ENCODE assay signal across 10 mouse cellular contexts in genomic region chr11:83439426-83440060, GRCm38 (mm10). TPM values are rescaled to one million over a fixed set of nuclear protein-coding genes. Genes with fewer than 3 reads are reported as not detected.
DNase-seq lines count a peak whose midpoint lies in the region; ATAC-seq and TF ChIP-seq lines count a peak whose summit lies in the region.
"Had no signal": no experiment of that assay in that cellular context is flagged by ENCODE, and none has a peak within 500 bp of the region (broad histone marks: within the 10 kb centered on the region; RNA-seq: fewer than 3 reads in every experiment).

No protein-coding gene starts in this region.

- no peak for TF ChIP-seq POLR2A in bone marrow macrophage, adult 2 months (IDR thresholded peaks at IDR 0.05; ENCODE audit: borderline replicate concordance, low read depth, low read length)

- no peaks in the 10 kb centered on the region for H3K9me3 ChIP-seq in heart, postnatal 0 days (replicated peaks; ENCODE audit: control insufficient read depth, low read length)
- H3K9me3 ChIP-seq in intestine, embryonic 14.5 days (ENCODE audit: control insufficient read depth, low read length), result no peaks in the 10 kb centered on the region
- H3K9me3 ChIP-seq in midbrain, embryonic 15.5 days, result no peaks in the 10 kb centered on the region

- H3K27me3 ChIP-seq in heart, postnatal 0 days (ENCODE audit: control insufficient read depth, insufficient read depth, low read length), result peaks cover 30% of the 10 kb centered on the region
- peaks cover 34% of the 10 kb centered on the region for H3K27me3 ChIP-seq in intestine, embryonic 14.5 days (replicated peaks; ENCODE audit: control insufficient read depth, insufficient read depth, low read length)
- peaks cover 40% of the 10 kb centered on the region for H3K27me3 ChIP-seq in midbrain, embryonic 15.5 days (replicated peaks)

- intact Hi-C loops in heart, postnatal 14 days (cut with DNase I), result loop anchor here (5.0 kb wide), 2 partner anchors 193 to 298 kb away; no protein-coding TSS in a partner anchor

- peak overlapping the region; percentile 79 for H3K4me2 ChIP-seq in heart, postnatal 0 days (ENCODE audit: low read depth, low read length)
- peak overlapping the region; percentile 90 for H3K4me2 ChIP-seq in intestine, embryonic 14.5 days (ENCODE audit: low read length)
- H3K4me2 ChIP-seq in midbrain, embryonic 15.5 days, result peak overlapping the region; percentile 81

- no peaks in the 10 kb centered on the region for H3K36me3 ChIP-seq in heart, postnatal 0 days (replicated peaks; ENCODE audit: control insufficient read depth, insufficient read depth, low read length)
- H3K36me3 ChIP-seq in intestine, embryonic 14.5 days (ENCODE audit: control insufficient read depth, insufficient read depth, low read length), result no peaks in the 10 kb centered on the region
- no peaks in the 10 kb centered on the region for H3K36me3 ChIP-seq in midbrain, embryonic 15.5 days (replicated peaks)

- 29% methylated on average over 11 of the region's 11 CpGs for WGBS in heart, postnatal 0 days
- WGBS in intestine, embryonic 14.5 days, result 22% methylated on average over 11 of the region's 11 CpGs
- 34% methylated on average over 11 of the region's 11 CpGs for WGBS in midbrain, embryonic 15.5 days

- no peak for TF ChIP-seq CTCF in heart, postnatal 0 days (IDR thresholded peaks at IDR 0.05; ENCODE audit: low read depth)
- TF ChIP-seq CTCF in bone marrow macrophage, adult 2 months (IDR thresholded peaks at IDR 0.05; ENCODE audit: low read depth, low read length), result no peak

- H3K4me1 ChIP-seq in heart, postnatal 0 days (ENCODE audit: control insufficient read depth, insufficient read depth), result peaks cover 16% of the 10 kb centered on the region
- H3K4me1 ChIP-seq in bone marrow macrophage, adult 2 months (ENCODE audit: control insufficient read depth, insufficient read depth, low read length), result no peaks in the 10 kb centered on the region
- peaks cover 13% of the 10 kb centered on the region; the same call in 1 of the 2 replicates for H3K4me1 ChIP-seq in intestine, embryonic 14.5 days (replicated peaks; ENCODE audit: control insufficient read depth, insufficient read depth, low read length)
- H3K4me1 ChIP-seq in midbrain, embryonic 15.5 days, result peaks cover 5% of the 10 kb centered on the region

- peak overlapping the region; percentile 54 for H3K4me3 ChIP-seq in heart, postnatal 0 days (ENCODE audit: low read depth, low read length)
- H3K4me3 ChIP-seq in bone marrow macrophage, adult 2 months (ENCODE audit: insufficient read depth, low read length), result peak overlapping the region; percentile 71
- no peak overlapping the region for H3K4me3 ChIP-seq in intestine, embryonic 14.5 days (ENCODE audit: low read depth, low read length)
- H3K4me3 ChIP-seq in midbrain, embryonic 15.5 days, result peak overlapping the region; percentile 58

- no peak for TF ChIP-seq EP300 in heart, postnatal 0 days (IDR thresholded peaks at IDR 0.05; ENCODE audit: low read depth)

- no peak overlapping the region for H3K27ac ChIP-seq in heart, postnatal 0 days (ENCODE audit: low read depth)
- H3K27ac ChIP-seq in bone marrow macrophage, adult 2 months (ENCODE audit: insufficient read depth, low read depth, low read length), result no peak overlapping the region
- no peak overlapping the region for H3K27ac ChIP-seq in intestine, embryonic 14.5 days (ENCODE audit: low read depth)
- H3K27ac ChIP-seq in midbrain, embryonic 15.5 days, result no peak overlapping the region

- no peak for ATAC-seq in heart, postnatal 0 days (ENCODE audit: insufficient read depth, low read depth)
- ATAC-seq in intestine, embryonic 14.5 days (replicated peaks; ENCODE audit: low FRiP score, low TSS enrichment, low read depth), result no peak
- ATAC-seq in midbrain, embryonic 15.5 days (replicated peaks), result no peak

- H3K9ac ChIP-seq in heart, postnatal 0 days (replicated peaks; ENCODE audit: low read depth, low read length), result peak overlapping the region; percentile 51; the same call in 1 of the 2 replicates
- no peak overlapping the region; the same call in 1 of the 2 replicates for H3K9ac ChIP-seq in intestine, embryonic 14.5 days (ENCODE audit: low read length)
- H3K9ac ChIP-seq in midbrain, embryonic 15.5 days, result 0 out of 2 replicates have a peak overlapping the region, but pooled peaks have one; percentile 56

- DNase-seq in heart, postnatal 0 days (ENCODE audit: low spot score), result no peak
- DNase-seq in heart, postnatal 14 days, result no peak
- no peak for DNase-seq in intestine, embryonic 14.5 days (ENCODE audit: low spot score)
- no peak for DNase-seq in adrenal gland, adult 18-20 months (ENCODE audit: low spot score in 2 of 2)
- DNase-seq in Muller cell, postnatal 12 days (ENCODE audit: inconsistent ontology term), result no peak
- no peak for DNase-seq in MN1 (ENCODE audit: low spot score)

RNA-seq across cellular contexts. Expression of gene 1700020L24Rik, which starts 2.1 kb away (rescaled TPM):
- 4.2 TPM in 1 of 2 replicates, not detected in the other for total RNA-seq in heart, postnatal 0 days (2014; rRNA removed; ENCODE audit: low replicate concordance)
- polyA plus RNA-seq in heart, postnatal 0 days (2015; fragmentation: Nextera tagmentation; extraction: Ambion mirVana), result 0.81 and 1.1 TPM in 2 replicates
- not detected for total RNA-seq in heart, postnatal 14 days (2021)
- polyA plus RNA-seq in bone marrow macrophage, adult 2 months (2012; ENCODE audit: insufficient read depth, insufficient read length, missing spikeins), result not detected in 2 replicates
- 1.3 and 1.4 TPM in 2 replicates for polyA plus RNA-seq in intestine, embryonic 14.5 days (2014; fragmentation: Nextera tagmentation; extraction: Ambion mirVana)
- 0.68 and 0.70 TPM in 2 replicates for polyA plus RNA-seq in midbrain, embryonic 15.5 days (2015; fragmentation: Nextera tagmentation; extraction: Ambion mirVana)
- 1 to 10 TPM in 1 of 2 experiments, under 1 TPM in 1; 0.43 to 1.5 TPM for total RNA-seq in adrenal gland, adult 18-20 months (2021)
- total RNA-seq: left cerebral cortex, postnatal 10 days had no signal

RNA-seq across cellular contexts. Expression of gene Gas2l2, which starts 10.3 kb away (rescaled TPM):
- not detected in 2 replicates for total RNA-seq in heart, postnatal 0 days (2014; rRNA removed; ENCODE audit: low replicate concordance)
- polyA plus RNA-seq in heart, postnatal 0 days (2015; fragmentation: Nextera tagmentation; extraction: Ambion mirVana), result 0.15 TPM in 1 of 2 replicates, not detected in the other
- total RNA-seq in heart, postnatal 14 days (2021), result under 1 TPM in 1 of 2 experiments, not detected in 1; 0.24 TPM
- polyA plus RNA-seq in bone marrow macrophage, adult 2 months (2012; ENCODE audit: insufficient read depth, insufficient read length, missing spikeins), result not detected in 2 replicates
- polyA plus RNA-seq in intestine, embryonic 14.5 days (2014; fragmentation: Nextera tagmentation; extraction: Ambion mirVana), result 0.09 TPM in 1 of 2 replicates, not detected in the other
- polyA plus RNA-seq in midbrain, embryonic 15.5 days (2015; fragmentation: Nextera tagmentation; extraction: Ambion mirVana), result 0.36 and 0.54 TPM in 2 replicates
- total RNA-seq in adrenal gland, adult 18-20 months (2021), result not detected
- polyA plus RNA-seq: Patski had no signal

RNA-seq across cellular contexts. Expression of gene Mmp28, which starts 23.3 kb away (rescaled TPM):
- total RNA-seq in heart, postnatal 0 days (2014; rRNA removed; ENCODE audit: low replicate concordance), result 7.8 and 24.7 TPM in 2 replicates
- polyA plus RNA-seq in heart, postnatal 0 days (2015; fragmentation: Nextera tagmentation; extraction: Ambion mirVana), result 3.7 and 4.3 TPM in 2 replicates
- 1 to 10 TPM; 7.6 to 9.6 TPM for total RNA-seq in heart, postnatal 14 days (2021)
- 0.57 and 0.58 TPM in 2 replicates for polyA plus RNA-seq in bone marrow macrophage, adult 2 months (2012; ENCODE audit: insufficient read depth, insufficient read length, missing spikeins)
- 1.2 and 1.5 TPM in 2 replicates for polyA plus RNA-seq in intestine, embryonic 14.5 days (2014; fragmentation: Nextera tagmentation; extraction: Ambion mirVana)
- 2.9 and 3.4 TPM in 2 replicates for polyA plus RNA-seq in midbrain, embryonic 15.5 days (2015; fragmentation: Nextera tagmentation; extraction: Ambion mirVana)
- total RNA-seq in adrenal gland, adult 18-20 months (2021), result 10 to 100 TPM; 10.7 to 11.5 TPM

RNA-seq across cellular contexts. Expression of gene Rasl10b, which starts 30.6 kb away (rescaled TPM):
- total RNA-seq in heart, postnatal 0 days (2014; rRNA removed; ENCODE audit: low replicate concordance), result 31.1 and 45.3 TPM in 2 replicates
- 7.9 and 9.2 TPM in 2 replicates for polyA plus RNA-seq in heart, postnatal 0 days (2015; fragmentation: Nextera tagmentation; extraction: Ambion mirVana)
- 10 to 100 TPM; 30.4 to 31.9 TPM for total RNA-seq in heart, postnatal 14 days (2021)
- not detected in 2 replicates for polyA plus RNA-seq in bone marrow macrophage, adult 2 months (2012; ENCODE audit: insufficient read depth, insufficient read length, missing spikeins)
- polyA plus RNA-seq in intestine, embryonic 14.5 days (2014; fragmentation: Nextera tagmentation; extraction: Ambion mirVana), result 1.7 and 2.3 TPM in 2 replicates
- 43.2 and 45.6 TPM in 2 replicates for polyA plus RNA-seq in midbrain, embryonic 15.5 days (2015; fragmentation: Nextera tagmentation; extraction: Ambion mirVana)
- total RNA-seq in adrenal gland, adult 18-20 months (2021), result 10 to 100 TPM; 11.4 to 12.4 TPM

RNA-seq across cellular contexts. Expression of gene Taf15, which starts 33.3 kb away (rescaled TPM):
- 1.6 and 6.0 TPM in 2 replicates for total RNA-seq in heart, postnatal 0 days (2014; rRNA removed; ENCODE audit: low replicate concordance)
- 4.2 and 4.7 TPM in 2 replicates for polyA plus RNA-seq in heart, postnatal 0 days (2015; fragmentation: Nextera tagmentation; extraction: Ambion mirVana)
- 10 to 100 TPM; 37.8 to 38.5 TPM for total RNA-seq in heart, postnatal 14 days (2021)
- polyA plus RNA-seq in bone marrow macrophage, adult 2 months (2012; ENCODE audit: insufficient read depth, insufficient read length, missing spikeins), result 81.6 and 104 TPM in 2 replicates
- polyA plus RNA-seq in intestine, embryonic 14.5 days (2014; fragmentation: Nextera tagmentation; extraction: Ambion mirVana), result 13.5 and 14.1 TPM in 2 replicates
- 12.2 and 12.6 TPM in 2 replicates for polyA plus RNA-seq in midbrain, embryonic 15.5 days (2015; fragmentation: Nextera tagmentation; extraction: Ambion mirVana)
- total RNA-seq in adrenal gland, adult 18-20 months (2021), result 10 to 100 TPM; 58.8 to 72.0 TPM
